Mouse (Mus musculus) neutrophil, adult 65 days (primary cell): ENCODE data around the gene H2-DMb1. TPM values are rescaled to one million over a fixed set of nuclear protein-coding genes. Genes with fewer than 3 reads are reported as not detected.

Experiments used
- total RNA-seq: library from RNA; stranded (reverse); gene quantifications from 2 replicates; pipeline ENCODE4 v1.2.4, GENCODE M21; 2023

The H2-DMb1 gene
- 22.2 and 30.6 TPM in 2 replicates for total RNA-seq

DNA sequence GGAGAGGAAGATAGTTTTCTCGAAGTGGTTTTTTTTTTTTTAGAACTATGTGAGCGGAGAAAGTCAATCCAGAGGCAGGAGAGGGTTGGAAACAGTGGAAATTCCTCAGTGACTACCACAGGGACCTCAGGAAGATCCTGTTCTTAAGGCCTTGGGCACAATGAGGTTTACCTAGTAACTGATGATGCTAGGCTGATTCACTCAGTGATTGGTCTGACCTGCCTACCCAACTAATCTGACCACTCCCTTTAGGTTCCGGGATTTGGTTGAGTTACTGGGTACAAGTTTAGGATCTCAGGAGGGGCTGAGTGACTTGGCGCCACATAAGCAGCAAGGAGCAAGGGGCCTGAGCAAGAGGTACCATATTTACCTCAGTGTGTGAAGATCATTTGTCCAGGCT is at the start of gene H2-DMb1:
TSS of gene H2-DMb1 (plus strand) at position 150 of the 400 bp plus-strand sequence.

DNA sequence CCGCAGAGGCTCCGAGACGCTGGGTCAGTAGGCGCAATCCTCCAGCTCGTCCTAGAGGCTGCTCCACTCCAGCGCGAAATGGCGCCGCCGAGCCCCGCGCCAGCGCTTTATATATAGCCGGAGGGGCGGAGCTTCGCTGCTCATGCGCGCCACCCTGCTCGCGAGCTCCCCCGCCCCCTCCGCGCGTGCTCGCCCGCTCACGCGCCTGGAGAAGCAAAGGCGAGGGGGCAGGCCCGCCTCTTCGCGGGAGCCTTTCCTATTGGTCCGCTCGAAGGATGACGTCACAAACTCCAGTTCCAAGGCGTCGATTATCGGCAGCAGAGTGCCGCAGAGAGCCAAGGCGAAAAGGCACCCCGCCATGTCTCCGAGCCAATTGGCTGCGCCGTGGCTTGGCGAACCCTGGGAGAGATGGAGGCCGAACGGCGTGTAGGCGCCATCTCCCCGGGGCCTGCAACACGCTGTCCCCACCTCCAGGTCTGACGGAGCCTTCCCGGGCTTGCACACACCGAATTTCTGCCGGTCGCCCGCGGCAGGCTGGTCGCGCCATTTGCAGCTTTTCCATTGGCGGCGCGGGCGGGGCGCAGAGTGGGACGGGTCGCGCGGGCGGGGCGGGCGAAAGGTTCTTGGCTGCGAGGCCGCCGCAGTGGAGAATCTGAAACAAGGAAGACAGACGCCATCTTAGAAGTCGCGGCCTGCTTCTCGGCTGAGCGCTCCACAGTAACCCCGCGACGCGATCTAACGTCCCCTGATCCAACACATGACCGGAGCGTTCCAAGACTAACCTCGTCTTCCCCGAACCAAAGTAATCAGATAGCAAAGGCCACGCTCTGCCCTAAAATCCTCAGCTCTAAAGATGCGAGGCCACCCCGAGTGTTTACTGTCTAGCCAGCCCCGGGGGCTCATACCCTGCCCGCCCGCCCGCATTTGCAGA is 33.4 kb upstream of the H2-DMb1 start, which contains the start of gene H2-DMa:
TSS of gene H2-DMa (plus strand) at position 293 of the 931 bp plus-strand sequence.

DNA sequence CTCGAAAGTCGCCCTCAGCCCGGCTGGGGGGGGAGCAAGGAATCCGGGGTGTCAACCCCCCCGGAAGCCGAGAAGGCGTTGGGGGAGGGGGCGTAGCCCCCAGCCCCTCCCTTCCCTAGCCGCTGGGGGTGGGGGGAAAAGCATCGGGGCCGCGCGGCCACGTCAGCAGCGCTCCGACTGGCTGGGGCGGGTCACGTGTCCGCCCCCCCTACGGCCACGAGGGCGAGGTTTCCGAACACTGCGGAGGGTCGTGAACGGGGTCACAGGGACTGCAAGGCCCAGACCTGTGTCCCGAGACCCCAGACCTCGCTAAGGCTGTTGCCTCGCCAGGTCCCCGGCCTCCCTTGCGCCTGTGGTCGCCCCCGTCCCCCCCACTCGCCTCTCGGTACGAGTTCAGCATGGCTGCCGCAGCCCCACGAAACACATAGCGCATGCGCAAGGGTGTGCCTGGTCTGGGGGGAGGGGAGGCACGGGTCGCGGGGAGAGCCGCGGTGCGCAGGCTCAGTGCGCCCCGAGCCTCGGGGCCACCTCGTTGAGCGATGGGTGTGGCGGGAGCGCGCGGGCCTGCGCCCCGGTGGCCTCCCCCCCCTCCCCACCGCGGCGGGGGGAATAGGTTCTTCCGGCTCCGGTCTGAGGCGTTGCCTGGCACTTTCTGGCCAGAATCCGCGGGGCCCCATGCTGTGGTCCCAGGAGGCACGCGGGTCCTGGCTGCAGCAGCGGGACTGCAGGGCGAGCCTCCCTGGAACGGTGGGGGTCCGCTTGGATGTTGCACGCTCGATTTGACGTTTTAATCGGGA is 30.5 kb upstream of the H2-DMb1 start, which contains the start of gene Brd2:
TSS of gene Brd2 (minus strand) at position 447 of the 797 bp plus-strand sequence.

DNA sequence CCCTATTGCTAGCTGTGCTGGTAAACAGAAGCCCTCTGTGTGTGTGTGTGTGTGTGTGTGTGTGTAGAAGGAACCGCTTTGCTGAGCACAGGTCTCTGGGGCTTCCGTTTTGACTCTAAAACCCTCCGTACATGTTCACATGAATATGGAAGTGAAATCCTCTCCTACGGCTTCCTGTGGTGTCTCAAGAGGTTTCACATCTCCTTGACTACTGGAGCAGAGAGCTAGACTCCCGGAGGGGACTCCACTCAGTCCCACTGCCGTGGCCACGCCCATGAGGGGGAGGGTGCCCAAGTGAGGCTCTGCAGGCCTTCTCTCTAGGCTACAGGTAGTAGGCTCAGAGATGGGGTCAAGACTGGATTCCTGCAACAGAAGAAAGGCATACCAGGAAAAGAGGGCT is 9.8 kb upstream of the H2-DMb1 start, which contains the start of gene H2-DMb2:
TSS of gene H2-DMb2 (plus strand) at position 275 of the 400 bp plus-strand sequence.

DNA sequence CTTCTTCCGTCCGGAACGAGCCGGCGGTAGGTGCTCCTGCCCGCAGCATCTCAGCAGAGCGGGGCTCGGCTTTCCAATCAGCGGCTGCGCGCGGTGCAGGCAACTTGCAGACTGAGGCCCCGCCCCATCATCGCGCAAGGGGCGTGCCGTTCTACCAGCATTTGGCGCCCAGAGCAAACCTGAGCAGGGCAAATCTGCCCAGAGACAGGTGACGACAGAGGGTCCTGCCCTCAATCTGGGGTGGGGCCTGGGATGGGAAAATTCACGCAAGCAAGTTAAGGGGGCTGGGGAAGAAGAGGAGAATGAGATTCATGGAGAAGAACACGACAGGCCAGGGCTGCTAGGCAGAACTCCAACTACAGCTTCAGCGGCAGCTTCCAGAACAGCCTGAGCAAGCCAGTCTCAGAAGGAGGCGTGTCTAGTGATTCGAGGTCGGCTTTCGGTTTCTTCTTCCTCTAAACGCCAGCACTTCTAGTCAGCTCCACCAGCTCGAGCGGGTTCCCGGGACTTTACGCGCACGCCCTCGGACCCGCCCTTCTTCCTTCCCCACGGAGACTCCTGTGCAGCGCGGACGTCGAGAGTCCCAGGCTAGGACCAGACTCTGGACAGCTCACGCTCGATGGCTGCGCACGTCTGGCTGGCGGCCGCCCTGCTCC is 34.5 kb downstream of the H2-DMb1 start, which contains the start of the genes Tap1 and Psmb9:
TSS of gene Tap1 (plus strand) at position 293 of the 656 bp plus-strand sequence.
TSS of gene Psmb9 (minus strand) at position 504 of the 656 bp plus-strand sequence.

DNA sequence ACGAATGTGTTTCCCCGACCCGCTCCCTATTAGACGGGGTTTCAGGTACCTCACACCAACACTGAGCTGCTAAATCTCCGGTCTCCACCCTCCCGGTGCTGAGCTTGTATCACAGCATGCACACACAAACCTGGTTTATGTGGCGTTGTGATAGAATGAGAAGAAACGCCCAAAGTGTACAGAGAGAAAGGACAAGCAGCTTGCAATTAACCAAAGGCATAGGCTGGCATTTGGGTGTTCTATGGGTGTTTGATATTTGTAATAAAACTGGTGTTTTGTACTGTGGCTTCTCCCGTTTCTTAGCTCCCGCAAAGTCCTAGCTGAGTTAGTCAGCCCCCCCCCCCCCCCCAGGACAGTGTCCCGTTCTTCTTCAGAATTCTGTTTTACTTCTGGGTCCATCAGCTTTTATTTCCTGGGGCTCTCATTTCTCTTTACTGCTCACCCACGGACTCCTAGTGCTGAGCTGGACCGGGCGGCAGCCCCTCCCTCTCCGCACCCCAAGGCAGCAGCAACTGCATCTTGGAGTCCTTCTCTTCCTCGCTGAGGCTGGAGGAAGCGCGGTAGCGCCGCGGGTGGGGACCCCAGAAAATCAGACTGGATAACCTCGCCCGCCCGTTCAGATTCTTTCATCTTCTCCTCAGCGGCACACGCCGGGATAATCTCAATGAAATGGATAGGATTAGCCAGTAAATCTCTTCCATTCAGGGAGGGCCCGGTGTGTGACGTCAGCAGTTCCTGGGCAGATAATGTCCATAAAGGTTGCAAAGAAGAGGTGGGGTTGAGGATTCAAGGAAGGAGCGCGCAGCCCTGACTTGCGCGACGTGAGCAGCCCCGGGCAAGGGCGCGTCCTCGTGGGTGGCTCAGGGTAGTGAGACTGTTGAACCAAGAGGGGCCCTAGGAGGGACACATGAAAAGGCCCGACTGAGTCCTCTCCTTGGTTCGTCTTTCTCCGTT is 44.3 kb downstream of the H2-DMb1 start, which contains the start of gene Psmb8:
TSS of gene Psmb8 (plus strand) at position 781 of the 954 bp plus-strand sequence.

DNA sequence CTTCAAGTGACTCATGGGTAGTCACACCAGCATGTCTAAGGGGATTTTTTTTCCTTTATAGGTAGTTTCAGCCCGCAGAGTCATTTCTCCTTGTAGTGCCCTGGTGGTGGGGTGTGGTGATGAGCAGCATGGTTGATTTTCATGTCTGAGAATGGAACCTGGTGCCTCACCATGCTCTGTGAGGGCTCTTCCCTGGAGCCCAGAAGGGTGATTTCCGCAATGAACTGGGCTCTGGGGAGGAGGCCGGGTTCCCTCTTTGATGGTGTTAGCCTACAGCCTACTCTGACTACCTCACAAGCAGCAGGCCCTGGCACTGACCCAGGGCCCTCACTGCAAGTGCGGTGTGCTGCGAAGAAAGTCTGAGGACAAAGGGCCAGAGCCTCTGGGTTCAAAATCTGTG is 50.6 kb downstream of the H2-DMb1 start, which contains the start of gene Tap2:
TSS of gene Tap2 (plus strand) at position 84 of the 400 bp plus-strand sequence.

Other genes starting within 250 kb of the H2-DMb1 start
- not detected in 2 replicates for gene Platr17, start 247.9 kb upstream of the H2-DMb1 start, total RNA-seq
- gene Daxx, start 243.7 kb upstream of the H2-DMb1 start, total RNA-seq = 33.8 and 48.4 TPM in 2 replicates
- 290 and 325 TPM in 2 replicates for gene Tapbp, start 237.2 kb upstream of the H2-DMb1 start, total RNA-seq
- 27.9 and 37.3 TPM in 2 replicates for gene Zbtb22, start 237.2 kb upstream of the H2-DMb1 start, total RNA-seq
- 218 and 285 TPM in 2 replicates for gene Rgl2, start 223.5 kb upstream of the H2-DMb1 start, total RNA-seq
- gene Pfdn6, start 212.7 kb upstream of the H2-DMb1 start, total RNA-seq = 46.9 and 53.4 TPM in 2 replicates
- 18.3 and 21.6 TPM in 2 replicates for gene Wdr46, start 212.4 kb upstream of the H2-DMb1 start, total RNA-seq
- gene B3galt4, start 201.6 kb upstream of the H2-DMb1 start, total RNA-seq = 11.3 and 12.8 TPM in 2 replicates
- gene Vps52, start 197.3 kb upstream of the H2-DMb1 start, total RNA-seq = 56.0 and 70.7 TPM in 2 replicates
- 242 and 295 TPM in 2 replicates for gene Rps18, start 197.1 kb upstream of the H2-DMb1 start, total RNA-seq
- gene H2-K1, start 152.7 kb upstream of the H2-DMb1 start, total RNA-seq = 1,081 and 1,209 TPM in 2 replicates
- gene Ring1, start 128.4 kb upstream of the H2-DMb1 start, total RNA-seq = 9.9 and 11.6 TPM in 2 replicates
- 67.8 and 83.5 TPM in 2 replicates for gene H2-Ke6, start 125.0 kb upstream of the H2-DMb1 start, total RNA-seq
- gene Slc39a7, start 121.4 kb upstream of the H2-DMb1 start, total RNA-seq = 85.8 and 92.4 TPM in 2 replicates
- 54.6 and 60.1 TPM in 2 replicates for gene Rxrb, start 121.3 kb upstream of the H2-DMb1 start, total RNA-seq
- gene Col11a2, start 113.6 kb upstream of the H2-DMb1 start, total RNA-seq = 6.9 and 9.1 TPM in 2 replicates
- gene H2-Oa, start 60.7 kb upstream of the H2-DMb1 start, total RNA-seq = 1.6 and 2.5 TPM in 2 replicates
- gene H2-DMa, start 33.5 kb upstream of the H2-DMb1 start, total RNA-seq = 37.1 and 59.5 TPM in 2 replicates
- 207 and 226 TPM in 2 replicates for gene Brd2, start 30.4 kb upstream of the H2-DMb1 start, total RNA-seq
- gene H2-DMb2, start 9.8 kb upstream of the H2-DMb1 start, total RNA-seq = 18.6 and 19.3 TPM in 2 replicates
- 51.1 and 63.7 TPM in 2 replicates for gene Tap1, start 34.5 kb downstream of the H2-DMb1 start, total RNA-seq
- gene Psmb9, start 34.7 kb downstream of the H2-DMb1 start, total RNA-seq = 80.5 and 98.6 TPM in 2 replicates
- 78.8 and 79.3 TPM in 2 replicates for gene Psmb8, start 44.6 kb downstream of the H2-DMb1 start, total RNA-seq
- gene Tap2, start 50.5 kb downstream of the H2-DMb1 start, total RNA-seq = 72.1 and 96.2 TPM in 2 replicates
- gene H2-Ob, start 85.8 kb downstream of the H2-DMb1 start, total RNA-seq = 1.6 and 2.7 TPM in 2 replicates
- gene H2-Ab1, start 104.6 kb downstream of the H2-DMb1 start, total RNA-seq = 15.7 and 37.9 TPM in 2 replicates
- 18.1 and 28.1 TPM in 2 replicates for gene H2-Aa, start 134.8 kb downstream of the H2-DMb1 start, total RNA-seq
- 10.8 and 19.1 TPM in 2 replicates for gene H2-Eb1, start 152.8 kb downstream of the H2-DMb1 start, total RNA-seq
- not detected in 2 replicates for gene H2-Eb2, start 172.6 kb downstream of the H2-DMb1 start, total RNA-seq
- 2.8 and 3.5 TPM in 2 replicates for gene Btnl2, start 201.8 kb downstream of the H2-DMb1 start, total RNA-seq
- not detected in 2 replicates for gene Btnl1, start 224.1 kb downstream of the H2-DMb1 start, total RNA-seq
- gene BC051142, start 245.7 kb downstream of the H2-DMb1 start, total RNA-seq = not detected in 2 replicates